ENCODE assay signal across 8 mouse cellular contexts in the genomic region with DNA sequence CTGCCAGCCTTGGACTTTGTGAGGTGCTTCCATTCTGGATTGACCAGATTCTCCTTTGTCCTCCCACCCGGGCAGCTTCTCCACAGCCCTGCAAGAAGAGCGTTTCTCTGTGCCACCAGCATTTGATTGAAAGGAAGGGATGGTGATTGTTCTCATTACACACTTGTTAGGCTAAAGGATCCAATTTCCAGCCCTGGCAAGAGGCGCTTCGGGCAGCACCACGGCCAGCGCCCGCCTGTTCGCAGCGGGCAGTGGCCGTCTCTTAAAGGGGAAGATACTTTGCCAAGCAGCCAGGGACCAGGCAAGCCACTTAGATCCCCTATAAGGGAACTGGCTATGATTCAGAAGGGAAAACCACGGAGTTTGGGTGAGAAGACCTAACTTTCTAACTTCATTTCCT. TPM values are rescaled to one million over a fixed set of nuclear protein-coding genes. Genes with fewer than 3 reads are reported as not detected.
DNase-seq lines count a peak whose midpoint lies in the region; ATAC-seq and TF ChIP-seq lines count a peak whose summit lies in the region.

No protein-coding gene starts in this region.

- TF ChIP-seq POLR2A in cerebellum, adult 2 months (IDR thresholded peaks at IDR 0.05; ENCODE audit: borderline replicate concordance, insufficient read depth, low read length), result no peak

- no peak overlapping the region for H3K4me3 ChIP-seq in lung, postnatal 0 days (ENCODE audit: low read depth, low read length)
- peak overlapping the region; percentile 66 for H3K4me3 ChIP-seq in cerebellum, adult 2 months (replicated peaks; ENCODE audit: insufficient read depth, low read depth, low read length)
- H3K4me3 ChIP-seq in forebrain, embryonic 16.5 days (replicated peaks; ENCODE audit: low read length), result peak overlapping the region; percentile 62
- H3K4me3 ChIP-seq in hindbrain, embryonic 16.5 days (ENCODE audit: low read length), result peak overlapping the region; percentile 51
- H3K4me3 ChIP-seq in liver, postnatal 0 days (ENCODE audit: low read depth, low read length), result no peak overlapping the region
- 0 out of 2 replicates have a peak overlapping the region, but pooled peaks have one; percentile 3 for H3K4me3 ChIP-seq in stomach, embryonic 14.5 days (ENCODE audit: low read depth, low read length)

- H3K4me2 ChIP-seq in lung, postnatal 0 days (replicated peaks; ENCODE audit: low read depth, low read length), result no peak overlapping the region
- peak overlapping the region; percentile 83 for H3K4me2 ChIP-seq in forebrain, embryonic 16.5 days (ENCODE audit: low read length)
- peak overlapping the region; percentile 81 for H3K4me2 ChIP-seq in hindbrain, embryonic 16.5 days (ENCODE audit: low read length)
- H3K4me2 ChIP-seq in liver, postnatal 0 days (ENCODE audit: low read depth, low read length), result no peak overlapping the region
- H3K4me2 ChIP-seq in stomach, embryonic 14.5 days (replicated peaks; ENCODE audit: low read depth, low read length), result peak overlapping the region; percentile 14; the same call in 1 of the 2 replicates

- peaks cover 42% of the 10 kb centered on the region for H3K27me3 ChIP-seq in lung, postnatal 0 days (replicated peaks; ENCODE audit: insufficient read depth, low read length)
- no peaks in the 10 kb centered on the region for H3K27me3 ChIP-seq in cerebellum, adult 2 months (ENCODE audit: control insufficient read depth, insufficient read depth, low read length)
- peaks cover 50% of the 10 kb centered on the region for H3K27me3 ChIP-seq in forebrain, embryonic 16.5 days (replicated peaks; ENCODE audit: control insufficient read depth, insufficient read depth, low read length)
- peaks cover 22% of the 10 kb centered on the region for H3K27me3 ChIP-seq in hindbrain, embryonic 16.5 days (replicated peaks; ENCODE audit: control insufficient read depth, insufficient read depth, low read length)
- H3K27me3 ChIP-seq in liver, postnatal 0 days (ENCODE audit: insufficient read depth, low read length), result peaks cover 61% of the 10 kb centered on the region
- peaks cover 41% of the 10 kb centered on the region for H3K27me3 ChIP-seq in stomach, embryonic 14.5 days (ENCODE audit: control insufficient read depth, insufficient read depth, low read length)

- DNase-seq in lung, postnatal 0 days (ENCODE audit: low spot score), result peak; percentile 64
- DNase-seq in lung, postnatal 25 days (ENCODE audit: low spot score), result no peak
- DNase-seq in cerebellum, adult 2 months, result peak; percentile 82 to 86
- peak; percentile 64 for DNase-seq in liver, postnatal 0 days
- DNase-seq in spleen, postnatal 14 days (ENCODE audit: low spot score in 2 of 2), result no peak

- H3K4me1 ChIP-seq in lung, postnatal 0 days (ENCODE audit: insufficient read depth, low read depth, low read length), result no peaks in the 10 kb centered on the region
- peaks cover 15% of the 10 kb centered on the region for H3K4me1 ChIP-seq in cerebellum, adult 2 months (ENCODE audit: control insufficient read depth, insufficient read depth, low read length)
- H3K4me1 ChIP-seq in forebrain, embryonic 16.5 days (replicated peaks; ENCODE audit: control insufficient read depth, insufficient read depth, low read length), result peaks cover 13% of the 10 kb centered on the region
- peaks cover 6% of the 10 kb centered on the region for H3K4me1 ChIP-seq in hindbrain, embryonic 16.5 days (ENCODE audit: control insufficient read depth, insufficient read depth, low read depth, low read length)
- H3K4me1 ChIP-seq in liver, postnatal 0 days (ENCODE audit: insufficient read depth), result no peaks in the 10 kb centered on the region
- H3K4me1 ChIP-seq in stomach, embryonic 14.5 days (ENCODE audit: control insufficient read depth, insufficient read depth, low read length), result peaks cover 4% of the 10 kb centered on the region; the same call in 1 of the 2 replicates

- H3K36me3 ChIP-seq in lung, postnatal 0 days (ENCODE audit: insufficient read depth, low read length), result no peaks in the 10 kb centered on the region
- H3K36me3 ChIP-seq in forebrain, embryonic 16.5 days (ENCODE audit: control insufficient read depth, insufficient read depth), result no peaks in the 10 kb centered on the region
- H3K36me3 ChIP-seq in hindbrain, embryonic 16.5 days (ENCODE audit: control insufficient read depth, insufficient read depth, low read length), result no peaks in the 10 kb centered on the region
- H3K36me3 ChIP-seq in liver, postnatal 0 days (replicated peaks; ENCODE audit: insufficient read depth, low read length), result no peaks in the 10 kb centered on the region
- H3K36me3 ChIP-seq in stomach, embryonic 14.5 days (ENCODE audit: control insufficient read depth, insufficient read depth, low read length), result no peaks in the 10 kb centered on the region

- no peak overlapping the region for H3K27ac ChIP-seq in lung, postnatal 0 days (ENCODE audit: low read length)
- H3K27ac ChIP-seq in cerebellum, adult 2 months (ENCODE audit: insufficient read depth, low read length), result peak overlapping the region; percentile 38
- no peak overlapping the region for H3K27ac ChIP-seq in forebrain, embryonic 16.5 days (ENCODE audit: low read length)
- H3K27ac ChIP-seq in hindbrain, embryonic 16.5 days (ENCODE audit: low read depth, low read length), result peak overlapping the region; percentile 84
- H3K27ac ChIP-seq in liver, postnatal 0 days (ENCODE audit: low read depth), result no peak overlapping the region
- H3K27ac ChIP-seq in stomach, embryonic 14.5 days (ENCODE audit: low read length), result no peak overlapping the region

- no peaks in the 10 kb centered on the region for H3K9me3 ChIP-seq in lung, postnatal 0 days (ENCODE audit: low read length)
- H3K9me3 ChIP-seq in forebrain, embryonic 16.5 days (ENCODE audit: control insufficient read depth, low read length), result no peaks in the 10 kb centered on the region
- no peaks in the 10 kb centered on the region for H3K9me3 ChIP-seq in hindbrain, embryonic 16.5 days (ENCODE audit: control insufficient read depth, low read length)
- H3K9me3 ChIP-seq in liver, postnatal 0 days (ENCODE audit: low read length), result no peaks in the 10 kb centered on the region
- H3K9me3 ChIP-seq in stomach, embryonic 14.5 days (ENCODE audit: control insufficient read depth, low read depth, low read length), result no peaks in the 10 kb centered on the region

- no peak for TF ChIP-seq CTCF in lung, postnatal 0 days (IDR thresholded peaks at IDR 0.05)
- TF ChIP-seq CTCF in cerebellum, adult 2 months (IDR thresholded peaks at IDR 0.05; ENCODE audit: borderline replicate concordance, insufficient read depth, low read depth, low read length), result no peak
- no peak for TF ChIP-seq CTCF in liver, postnatal 0 days (IDR thresholded peaks at IDR 0.05; ENCODE audit: low read depth)

- ATAC-seq in lung, postnatal 0 days, result no peak
- ATAC-seq in forebrain, embryonic 16.5 days, result no peak
- ATAC-seq in hindbrain, embryonic 16.5 days, result no peak
- ATAC-seq in liver, postnatal 0 days, result no peak
- ATAC-seq in stomach, embryonic 14.5 days (ENCODE audit: insufficient number of reproducible peaks, insufficient read depth, low FRiP score, low read depth), result no peak

- H3K9ac ChIP-seq in lung, postnatal 0 days (replicated peaks; ENCODE audit: low read depth), result no peak overlapping the region
- peak overlapping the region; percentile 76 for H3K9ac ChIP-seq in forebrain, embryonic 16.5 days (replicated peaks; ENCODE audit: low read depth, low read length)
- H3K9ac ChIP-seq in hindbrain, embryonic 16.5 days (ENCODE audit: low read depth, low read length), result peak overlapping the region; percentile 72
- no peak overlapping the region for H3K9ac ChIP-seq in liver, postnatal 0 days (replicated peaks)
- no peak overlapping the region for H3K9ac ChIP-seq in stomach, embryonic 14.5 days (replicated peaks; ENCODE audit: low read depth, low read length)

- WGBS in lung, postnatal 0 days, result 2% methylated on average over 11 of the region's 11 CpGs
- under 1% methylated on average over 11 of the region's 11 CpGs for whole genome bisulfite sequencing in cerebellum, adult 2 months
- 0% methylated on average over 11 of the region's 11 CpGs for WGBS in forebrain, embryonic 16.5 days
- WGBS in hindbrain, embryonic 16.5 days, result 0% methylated on average over 11 of the region's 11 CpGs
- WGBS in liver, postnatal 0 days (ENCODE audit: insufficient replicate concordance), result 1% methylated on average over 11 of the region's 11 CpGs
- 1% methylated on average over 11 of the region's 11 CpGs for WGBS in stomach, embryonic 14.5 days

- no peak for TF ChIP-seq EP300 in lung, postnatal 0 days (IDR thresholded peaks at IDR 0.05)
- no peak for TF ChIP-seq EP300 in liver, postnatal 0 days (IDR thresholded peaks at IDR 0.05; ENCODE audit: low read depth)

RNA-seq across cellular contexts. Expression of a gene that starts 3.3 kb away (rescaled TPM):
- polyA plus RNA-seq in lung, postnatal 0 days (2015; fragmentation: Nextera tagmentation; extraction: Ambion mirVana), result 12.6 and 18.0 TPM in 2 replicates
- 5.7 and 7.3 TPM in 2 replicates for polyA plus RNA-seq in cerebellum, adult 2 months (2012; rRNA removed)
- polyA plus RNA-seq in forebrain, embryonic 16.5 days (2015; fragmentation: Nextera tagmentation; extraction: Ambion mirVana), result 6.3 and 6.6 TPM in 2 replicates
- polyA plus RNA-seq in hindbrain, embryonic 16.5 days (2015; fragmentation: Nextera tagmentation; extraction: Ambion mirVana), result 11.8 and 166 TPM in 2 replicates
- 18.6 and 358 TPM in 2 replicates for polyA plus RNA-seq in liver, postnatal 0 days (2015; fragmentation: Nextera tagmentation; extraction: Ambion mirVana)
- polyA plus RNA-seq in stomach, embryonic 14.5 days (2014; fragmentation: Nextera tagmentation; extraction: Ambion mirVana), result 4.1 and 7.8 TPM in 2 replicates

RNA-seq across cellular contexts. Expression of a gene that starts 31.3 kb away (rescaled TPM):
- 1.2 and 1.3 TPM in 2 replicates for polyA plus RNA-seq in lung, postnatal 0 days (2015; fragmentation: Nextera tagmentation; extraction: Ambion mirVana)
- polyA plus RNA-seq in cerebellum, adult 2 months (2012; rRNA removed), result 19.6 and 23.5 TPM in 2 replicates
- 6.6 and 7.0 TPM in 2 replicates for polyA plus RNA-seq in forebrain, embryonic 16.5 days (2015; fragmentation: Nextera tagmentation; extraction: Ambion mirVana)
- 4.8 and 4.9 TPM in 2 replicates for polyA plus RNA-seq in hindbrain, embryonic 16.5 days (2015; fragmentation: Nextera tagmentation; extraction: Ambion mirVana)
- 1.2 and 1.5 TPM in 2 replicates for polyA plus RNA-seq in liver, postnatal 0 days (2015; fragmentation: Nextera tagmentation; extraction: Ambion mirVana)
- polyA plus RNA-seq in stomach, embryonic 14.5 days (2014; fragmentation: Nextera tagmentation; extraction: Ambion mirVana), result 3.6 and 4.6 TPM in 2 replicates

RNA-seq across cellular contexts. Expression of a gene that starts 57.8 kb away (rescaled TPM):
- polyA plus RNA-seq in lung, postnatal 0 days (2015; fragmentation: Nextera tagmentation; extraction: Ambion mirVana), result 10.8 and 12.3 TPM in 2 replicates
- polyA plus RNA-seq in cerebellum, adult 2 months (2012; rRNA removed), result 21.8 and 23.4 TPM in 2 replicates
- polyA plus RNA-seq in forebrain, embryonic 16.5 days (2015; fragmentation: Nextera tagmentation; extraction: Ambion mirVana), result 31.5 and 31.8 TPM in 2 replicates
- polyA plus RNA-seq in hindbrain, embryonic 16.5 days (2015; fragmentation: Nextera tagmentation; extraction: Ambion mirVana), result 18.3 and 22.0 TPM in 2 replicates
- polyA plus RNA-seq in liver, postnatal 0 days (2015; fragmentation: Nextera tagmentation; extraction: Ambion mirVana), result 7.2 and 9.1 TPM in 2 replicates
- polyA plus RNA-seq in stomach, embryonic 14.5 days (2014; fragmentation: Nextera tagmentation; extraction: Ambion mirVana), result 38.4 and 44.8 TPM in 2 replicates

Comparison
In these comparisons a context has a peak if more than half of its experiments do, and no peak if none do; other contexts are left out.
1. DNase-seq: peak in lung, postnatal 0 days (single experiment), cerebellum, adult 2 months (2 of 2) and liver, postnatal 0 days (single experiment); none in lung, postnatal 25 days (single experiment) and spleen, postnatal 14 days (0 of 2).
2. H3K27ac ChIP-seq: peak in cerebellum, adult 2 months (single experiment) and hindbrain, embryonic 16.5 days (single experiment); none in lung, postnatal 0 days (single experiment), forebrain, embryonic 16.5 days (single experiment), liver, postnatal 0 days (single experiment) and stomach, embryonic 14.5 days (single experiment).
3. H3K4me2 ChIP-seq: peak in forebrain, embryonic 16.5 days (single experiment), hindbrain, embryonic 16.5 days (single experiment) and stomach, embryonic 14.5 days (single experiment); none in lung, postnatal 0 days (single experiment) and liver, postnatal 0 days (single experiment).
4. H3K4me3 ChIP-seq: peak in cerebellum, adult 2 months (single experiment), forebrain, embryonic 16.5 days (single experiment), hindbrain, embryonic 16.5 days (single experiment) and stomach, embryonic 14.5 days (single experiment); none in lung, postnatal 0 days (single experiment) and liver, postnatal 0 days (single experiment).
5. H3K9ac ChIP-seq: peak in forebrain, embryonic 16.5 days (single experiment) and hindbrain, embryonic 16.5 days (single experiment); none in lung, postnatal 0 days (single experiment), liver, postnatal 0 days (single experiment) and stomach, embryonic 14.5 days (single experiment).